Mouse (Mus musculus) kidney, adult 2 months (tissue): ENCODE measurements around the gene Ror1.

Experiments used
- CTCF ChIP-seq: fragments of 200-500 bp; conservative IDR thresholded peaks from 2 replicates; pipeline ENCODE4 v1.5.1; 2011; ENCODE audit warnings: low read depth, mild to moderate bottlenecking, control low read depth, low read length, moderate library complexity, mixed read lengths; ENCODE audit not compliant: insufficient read depth, insufficient read length
- POLR2A ChIP-seq: fragments of 200-500 bp; IDR thresholded peaks from one replicate; pipeline ENCODE4 v1.6.1; 2011; ENCODE audit warnings: low read depth, low read length, control low read depth

DNA sequence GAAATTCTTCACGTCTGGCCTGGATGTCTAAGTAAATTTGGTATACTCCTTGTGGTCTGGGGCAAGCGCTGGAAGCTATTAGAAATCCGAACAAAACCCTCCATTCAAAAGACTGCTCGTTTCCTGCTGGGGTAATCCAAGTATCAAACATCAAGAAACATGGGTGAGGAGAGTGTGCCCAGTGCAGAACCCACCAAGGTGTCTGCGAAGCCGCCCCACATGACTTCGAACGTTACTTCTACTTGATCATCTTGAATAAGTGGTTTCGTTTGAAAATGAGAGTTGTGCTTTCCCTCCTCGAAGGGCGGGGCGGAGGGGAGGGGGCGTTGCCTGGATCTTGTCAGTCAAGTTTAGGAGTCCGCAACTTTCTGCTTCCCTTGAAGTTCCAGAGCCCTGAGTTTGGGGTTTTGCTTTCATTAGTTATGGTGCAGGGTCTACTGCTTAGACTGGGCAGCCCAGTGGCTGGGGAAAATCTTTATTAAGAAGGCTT lies 74.6 kb downstream of the Ror1 start:
- TF ChIP-seq CTCF = no peak
- no peak for TF ChIP-seq POLR2A
